Mouse (Mus musculus) gastrocnemius, postnatal 14 days (tissue): ENCODE results near the gene Csdc2. TPM values are rescaled to one million over a fixed set of nuclear protein-coding genes. Genes with fewer than 3 reads are reported as not detected.
"Not testable (repeated sequence)": the region's sequence is repeated elsewhere in the genome, so short reads cannot be mapped to it uniquely, and the experiment has no call there.

ENCODE experiments used
- DNase-seq: peaks from one replicate; pipeline ENCODE4 v3.0.0; 2021; ENCODE audit warnings: mixed read lengths
- intact Hi-C: fragments of 180-260 bp; cut with DNase I; formaldehyde crosslinking; loops from one replicate; pipeline ENCODE4 v1.15.1; 2025; ENCODE audit warnings: low total_unique reads
- total RNA-seq, 2 experiments: library from RNA; stranded (reverse); gene quantifications; 2 replicates each; pipeline ENCODE4 v1.2.3; 2021

Csdc2 gene
- total RNA-seq, 2 experiments from 2014 or later: 3.7 to 3.8 TPM

- DNase-seq, intact Hi-C loops: not testable (repeated sequence)
These were observed 33.9 kb downstream of the Csdc2 start for GRCm38 (mm10) chr15:81970498-81970897.

GRCm38 (mm10) chr15:81975156-81975555 lies 38.6 kb downstream of the Csdc2 start:
- intact Hi-C loops, DNase-seq: not testable (repeated sequence)

DNA sequence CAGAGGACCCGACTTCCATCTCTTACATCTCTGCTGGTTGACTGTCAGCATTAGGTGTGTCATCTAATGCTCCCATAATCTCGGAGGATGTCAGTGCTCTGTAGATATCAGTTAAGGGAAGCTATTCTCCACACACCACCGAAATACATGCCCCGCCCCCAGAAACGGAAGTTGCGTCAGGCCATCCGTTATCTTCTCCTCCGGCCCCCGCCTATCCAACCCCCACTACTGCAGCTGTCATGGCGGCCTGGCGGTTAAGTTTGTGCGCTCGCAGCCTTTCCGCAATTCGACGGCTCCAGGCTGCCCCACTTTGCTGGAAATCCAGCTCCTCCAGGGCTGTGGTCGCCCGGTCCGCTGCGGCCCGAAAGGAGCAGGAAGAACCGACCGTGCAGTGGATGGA lies 43.8 kb downstream of the Csdc2 start, which contains the start of gene 1700029P11Rik:
Gene 1700029P11Rik (plus strand): TSS at position 220 of the 400 bp plus-strand sequence.
- DNase-seq: no peak
- intact Hi-C loops: no loop called here

- intact Hi-C loops: no loop called here
- no peak for DNase-seq
These were observed 45.6 kb downstream of the Csdc2 start for GRCm38 (mm10) chr15:81982173-81982572.

- intact Hi-C loops: loop anchor here (5.0 kb wide), 1 partner anchor 43 kb away; no protein-coding TSS in a partner anchor
- DNase-seq: no peak
These were observed 49.0 kb downstream of the Csdc2 start for GRCm38 (mm10) chr15:81985267-81986161.

DNA sequence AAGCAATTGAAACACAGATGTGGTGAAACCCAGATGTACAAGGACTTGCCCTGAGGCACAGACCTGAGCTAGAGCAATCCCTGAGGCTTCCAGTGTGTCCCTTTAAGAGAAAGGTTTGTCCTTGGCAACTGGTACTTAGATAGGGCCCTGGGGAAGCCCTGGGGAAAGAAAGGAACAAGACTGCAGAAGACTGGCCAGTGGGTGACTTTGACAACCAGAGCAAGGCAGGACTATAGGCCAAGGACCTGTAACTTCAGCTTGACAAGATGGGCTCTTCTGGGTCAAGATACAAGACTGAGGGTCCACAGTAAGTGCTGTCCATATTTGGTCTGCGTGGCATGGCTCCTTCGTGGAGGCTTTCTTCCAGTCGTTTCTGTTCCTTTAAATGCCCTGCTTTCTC lies 51.1 kb downstream of the Csdc2 start, which contains the start of gene Xrcc6:
Gene Xrcc6 (plus strand): TSS at position 190 of the 400 bp plus-strand sequence.
- intact Hi-C loops: loop anchor here (5.0 kb wide), 1 partner anchor 45 kb away; no protein-coding TSS in a partner anchor
- no peak for DNase-seq

- intact Hi-C loops: loop anchor here (5.0 kb wide), 2 partner anchors 32 to 47 kb away; no protein-coding TSS in a partner anchor
- peak; percentile 87 for DNase-seq
These were observed 53.0 kb downstream of the Csdc2 start for GRCm38 (mm10) chr15:81989371-81990062.

DNA sequence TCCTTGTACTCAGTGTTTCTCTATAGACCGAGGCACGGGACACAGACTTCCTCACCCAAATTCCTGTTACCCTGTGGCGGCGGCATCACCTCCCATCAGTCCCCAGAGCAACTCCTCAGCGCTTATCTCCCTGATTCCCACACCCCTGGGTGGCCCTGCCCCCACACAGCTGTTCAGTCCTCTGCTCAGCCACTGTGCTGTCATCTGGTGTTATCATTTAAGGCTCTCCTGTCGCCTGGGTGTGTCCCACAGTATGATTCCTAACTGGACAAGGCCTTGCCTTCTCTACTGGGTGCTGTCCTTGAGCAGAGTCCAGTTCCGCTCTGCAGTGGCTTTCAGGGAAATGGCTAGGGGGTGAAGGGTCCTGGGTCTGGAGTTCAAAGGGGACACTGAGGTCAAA lies 54.0 kb downstream of the Csdc2 start:
- intact Hi-C loops: loop anchor here (5.0 kb wide), 1 partner anchor 33 kb away; no protein-coding TSS in a partner anchor
- no peak for DNase-seq

DNA sequence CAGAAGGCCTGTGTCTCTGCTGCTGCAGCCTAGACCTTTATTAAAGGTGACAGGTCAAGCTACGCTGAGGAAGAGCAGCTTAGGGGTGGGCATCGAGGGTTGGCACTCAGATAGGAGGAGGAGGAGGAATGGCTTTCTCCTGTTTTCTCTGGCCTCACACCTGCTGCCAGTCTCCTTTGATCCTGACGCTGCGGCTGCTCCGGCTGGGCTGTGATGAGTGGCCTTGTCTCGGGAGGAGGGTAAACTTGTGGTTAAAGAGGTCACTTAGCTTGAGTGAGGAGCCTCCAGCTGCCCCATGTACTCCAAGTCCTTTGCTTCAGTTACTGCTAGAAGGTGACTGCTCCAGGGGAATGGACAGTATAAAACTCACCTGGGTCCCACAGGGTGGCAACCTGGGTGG lies 57.4 kb downstream of the Csdc2 start:
- intact Hi-C loops: loop anchor here (5.0 kb wide), 1 partner anchor 37 kb away; no protein-coding TSS in a partner anchor
- DNase-seq: no peak

Other genes with a start within 250 kb of the Csdc2 start
- gene Chadl, start 239.5 kb upstream of the Csdc2 start, total RNA-seq: 1 to 10 TPM in 1 of 2 experiments, under 1 TPM in 1; 0.91 to 1.8 TPM
- 10 to 100 TPM; 30.8 to 37.9 TPM for gene Zc3h7b, start 191.7 kb upstream of the Csdc2 start, total RNA-seq
- gene Rangap1, start 191.2 kb upstream of the Csdc2 start, total RNA-seq: 10 to 100 TPM; 24.8 to 27.8 TPM
- 100 to 1,000 TPM; 101 to 115 TPM for gene Tef, start 134.3 kb upstream of the Csdc2 start, total RNA-seq
- 100 to 1,000 TPM in 1 of 2 experiments, 10 to 100 TPM in 1; 44.8 to 106 TPM for gene Tob2, start 78.0 kb upstream of the Csdc2 start, total RNA-seq
- 10 to 100 TPM; 40.8 to 41.2 TPM for gene Phf5a, start 64.8 kb upstream of the Csdc2 start, total RNA-seq
- 1,000 to 10,000 TPM in 1 of 2 experiments, 100 to 1,000 TPM in 1; 894 to 1,160 TPM for gene Aco2, start 64.5 kb upstream of the Csdc2 start, total RNA-seq
- 1 to 10 TPM; 7.3 to 8.1 TPM for gene Polr3h, start 10.5 kb upstream of the Csdc2 start, total RNA-seq
- 10 to 100 TPM; 15.2 to 16.9 TPM for gene Pmm1, start 24.2 kb downstream of the Csdc2 start, total RNA-seq
- not detected for gene 1700029P11Rik, start 43.8 kb downstream of the Csdc2 start, total RNA-seq
- 10 to 100 TPM; 22.0 to 26.6 TPM for gene Xrcc6, start 51.1 kb downstream of the Csdc2 start, total RNA-seq
- 10 to 100 TPM; 18.8 to 23.9 TPM for gene Desi1, start 97.1 kb downstream of the Csdc2 start, total RNA-seq
- 10 to 100 TPM; 40.3 to 46.7 TPM for gene Snu13, start 110.8 kb downstream of the Csdc2 start, total RNA-seq
- gene 4930407I10Rik, start 122.4 kb downstream of the Csdc2 start, total RNA-seq: not detected
- under 1 TPM; 0.13 to 0.33 TPM for gene Mei1, start 133.2 kb downstream of the Csdc2 start, total RNA-seq
- 10 to 100 TPM; 18.5 to 18.7 TPM for gene Ccdc134, start 191.2 kb downstream of the Csdc2 start, total RNA-seq
- 10 to 100 TPM; 13.7 to 22.9 TPM for gene Srebf2, start 210.4 kb downstream of the Csdc2 start, total RNA-seq